Mouse (Mus musculus) cerebellum, adult (tissue): ENCODE measurements around the gene Slc7a8.

Experiments used
- ATAC-seq: cut with Nextera tagmentation; 2 replicates; pipeline ENCODE4 v1.9.2; 2017; ENCODE audit warnings: mild to moderate bottlenecking, moderate library complexity, mixed read lengths; ENCODE audit not compliant: insufficient number of reproducible peaks, low FRiP score, low TSS enrichment

The Slc7a8 gene

GRCm38 (mm10) chr14:54742375-54742774 lies 39.4 kb downstream of the Slc7a8 start:
- ATAC-seq, result no peak

GRCm38 (mm10) chr14:54741721-54742120 lies 40.0 kb downstream of the Slc7a8 start:
- no peak for ATAC-seq

- no peak; the same call in 1 of the 2 replicates for ATAC-seq
These were observed 44.1 kb downstream of the Slc7a8 start for GRCm38 (mm10) chr14:54737634-54738033.

- ATAC-seq, result no peak
These were observed 44.9 kb downstream of the Slc7a8 start for GRCm38 (mm10) chr14:54736555-54737552.

- no peak for ATAC-seq
These were observed 46.5 kb downstream of the Slc7a8 start for GRCm38 (mm10) chr14:54735221-54735620.

- no peak for ATAC-seq
These were observed 47.7 kb downstream of the Slc7a8 start for GRCm38 (mm10) chr14:54734004-54734403.

- ATAC-seq, result no peak
These were observed 49.5 kb downstream of the Slc7a8 start for GRCm38 (mm10) chr14:54732206-54732605.

GRCm38 (mm10) chr14:54730305-54730704 lies 51.4 kb downstream of the Slc7a8 start:
- no peak; the same call in 1 of the 2 replicates for ATAC-seq

GRCm38 (mm10) chr14:54728823-54729653 lies 52.7 kb downstream of the Slc7a8 start:
- ATAC-seq, result peak; percentile 47; the same call in 1 of the 2 replicates

- no peak for ATAC-seq
These were observed 54.2 kb downstream of the Slc7a8 start for GRCm38 (mm10) chr14:54727565-54727964.

- no peak for ATAC-seq
These were observed 57.7 kb downstream of the Slc7a8 start for GRCm38 (mm10) chr14:54724049-54724448.

- peak; percentile 62; the same call in 1 of the 2 replicates for ATAC-seq
These were observed 60.0 kb downstream of the Slc7a8 start for GRCm38 (mm10) chr14:54721711-54722110.

- ATAC-seq, result peak; percentile 57; the same call in 1 of the 2 replicates
These were observed 60.9 kb downstream of the Slc7a8 start for GRCm38 (mm10) chr14:54720654-54721350.

GRCm38 (mm10) chr14:54720041-54720440 lies 61.7 kb downstream of the Slc7a8 start:
- no peak for ATAC-seq

GRCm38 (mm10) chr14:54715402-54715801 lies 66.3 kb downstream of the Slc7a8 start:
- ATAC-seq, result no peak

- peak; percentile 27; the same call in 1 of the 2 replicates for ATAC-seq
These were observed 67.1 kb downstream of the Slc7a8 start for GRCm38 (mm10) chr14:54714617-54715081.

- peak; percentile 75 for ATAC-seq
These were observed 67.6 kb downstream of the Slc7a8 start for GRCm38 (mm10) chr14:54714121-54714520.

- ATAC-seq, result no peak
These were observed 68.9 kb downstream of the Slc7a8 start for GRCm38 (mm10) chr14:54712861-54713260.

GRCm38 (mm10) chr14:54712074-54712473 lies 69.7 kb downstream of the Slc7a8 start, which contains the start of gene Cebpe:
Gene Cebpe (minus strand): TSS chr14:54712174.
- ATAC-seq, result no peak

- ATAC-seq, result no peak
These were observed 72.7 kb downstream of the Slc7a8 start for GRCm38 (mm10) chr14:54709054-54709453.
